Mouse (Mus musculus) hindbrain, embryonic 10.5 days (tissue): ENCODE data around the gene Prkar2b. TPM values are rescaled to one million over a fixed set of nuclear protein-coding genes. Genes with fewer than 3 reads are reported as not detected.

Experiments
- DNase-seq: peaks from one replicate; pipeline ENCODE4 v3.0.0-alpha.2; 2017; ENCODE audit warnings: low spot score
- H3K27ac ChIP-seq: fragments of 300-500 bp; sonication (generic); 2 replicates; pipeline ENCODE4 v1.5.1; 2016; ENCODE audit warnings: mild to moderate bottlenecking, moderate library complexity
- H3K27me3 ChIP-seq: fragments of 300-500 bp; sonication (generic); 2 replicates; pipeline ENCODE4 v1.6.1; 2016; ENCODE audit warnings: mild to moderate bottlenecking; ENCODE audit not compliant: poor library complexity, insufficient read depth, severe bottlenecking
- H3K36me3 ChIP-seq: fragments of 300-500 bp; sonication (generic); 2 replicates; pipeline ENCODE4 v1.6.1; 2016; ENCODE audit warnings: mild to moderate bottlenecking, moderate library complexity
- H3K4me1 ChIP-seq: fragments of 300-500 bp; sonication (generic); replicated peaks from 2 replicates; pipeline ENCODE4 v1.6.1; 2016; ENCODE audit warnings: mild to moderate bottlenecking
- H3K4me3 ChIP-seq: fragments of 300-500 bp; sonication (generic); 2 replicates; pipeline ENCODE4 v1.5.1; 2016; ENCODE audit warnings: mild to moderate bottlenecking, moderate library complexity
- H3K9me3 ChIP-seq: fragments of 300-500 bp; sonication (generic); 2 replicates; pipeline ENCODE4 v1.6.1; 2016; ENCODE audit warnings: mild to moderate bottlenecking, moderate library complexity
- WGBS: fragments of 180-500 bp; shearing (Covaris S2); methylation state at CpG from one replicate; pipeline ENCODE4 v1.1.7; 2016; 5-methylcytosine and 5-hydroxymethylcytosine counted together
- polyA plus RNA-seq: library from polyadenylated mRNA; unstranded; fragments of >200 nt; fragmentation: Nextera tagmentation; extraction: Ambion mirVana; gene quantifications from 2 replicates; pipeline ENCODE4 v1.2.1, GENCODE M21; 2016

The Prkar2b gene
- polyA plus RNA-seq, 1 experiment from 2014 or later, result 40.4 TPM

DNA sequence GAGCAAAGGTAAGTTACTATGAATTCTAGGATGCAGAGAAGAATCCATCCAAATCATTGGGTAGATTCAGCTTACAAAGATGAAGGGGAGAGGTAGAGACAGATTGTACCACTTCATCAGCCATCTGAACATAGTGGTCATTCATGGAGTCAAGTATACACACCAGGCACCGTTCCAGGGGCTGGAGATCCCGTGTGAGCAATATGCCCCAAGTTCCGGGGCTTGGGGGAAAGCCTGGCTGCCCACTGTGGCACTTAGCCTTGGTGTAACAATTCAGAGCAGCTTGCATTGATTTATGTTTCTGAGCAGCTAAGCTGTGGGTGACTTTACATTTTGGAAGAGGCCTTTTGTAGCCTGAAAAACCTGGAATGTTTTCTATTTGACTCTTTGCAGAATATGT is 24.8 kb upstream of the Prkar2b start:
- Histone ChIP-seq H3K4me1 (no peaks in the 10 kb centered on the region; the same call in 1 of the 2 replicates), H3K9me3 (peaks cover 5% of the 10 kb centered on the region; the same call in 1 of the 2 replicates), H3K27me3 (no peaks in the 10 kb centered on the region), H3K4me3 (no peak overlapping the region), H3K27ac (no peak overlapping the region), H3K36me3 (no peaks in the 10 kb centered on the region)
- 83% methylated on average over 3 of the region's 3 CpGs for WGBS
- DNase-seq, result no peak

GRCm38 (mm10) chr12:32085189-32085588 is 24.1 kb upstream of the Prkar2b start:
- H3K4me1 ChIP-seq, result no peaks in the 10 kb centered on the region; the same call in 1 of the 2 replicates
- no peak overlapping the region for H3K27ac ChIP-seq
- H3K9me3 ChIP-seq, result no peaks in the 10 kb centered on the region
- DNase-seq, result no peak
- no peak overlapping the region for H3K4me3 ChIP-seq
- H3K36me3 ChIP-seq, result no peaks in the 10 kb centered on the region
- H3K27me3 ChIP-seq, result no peaks in the 10 kb centered on the region

- Histone ChIP-seq H3K27ac (no peak overlapping the region), H3K36me3 (no peaks in the 10 kb centered on the region), H3K27me3 (no peaks in the 10 kb centered on the region), H3K9me3 (no peaks in the 10 kb centered on the region), H3K4me3 (no peak overlapping the region), H3K4me1 (no peaks in the 10 kb centered on the region; the same call in 1 of the 2 replicates)
- DNase-seq, result no peak
- WGBS, result 69% methylated on average over 5 of the region's 5 CpGs
These were observed 23.5 kb upstream of the Prkar2b start for GRCm38 (mm10) chr12:32084601-32085000.

DNA sequence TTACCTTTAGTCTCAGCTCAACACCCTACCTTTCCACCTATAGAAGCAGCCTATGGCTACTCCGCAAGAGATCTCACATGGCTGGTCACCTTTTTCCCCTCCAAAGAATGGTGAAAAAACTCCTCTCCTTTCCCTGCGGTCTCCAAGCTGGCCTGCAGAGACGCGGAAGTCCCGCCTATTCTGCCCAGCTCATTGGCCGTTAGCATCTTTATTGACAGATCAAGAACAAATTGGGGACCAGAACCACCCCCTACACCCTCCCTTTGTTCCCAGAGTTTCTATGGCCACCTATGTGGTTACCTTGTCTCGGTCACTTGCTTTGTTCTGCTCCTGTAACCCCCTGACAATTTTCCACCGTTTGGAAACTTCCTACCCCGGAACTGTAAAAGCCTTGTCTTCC is 19.6 kb upstream of the Prkar2b start:
- no peaks in the 10 kb centered on the region for H3K27me3 ChIP-seq
- WGBS, result 72% methylated on average over 9 of the region's 9 CpGs
- peaks cover 5% of the 10 kb centered on the region; the same call in 1 of the 2 replicates for H3K4me1 ChIP-seq
- H3K27ac ChIP-seq, result no peak overlapping the region
- H3K9me3 ChIP-seq, result no peaks in the 10 kb centered on the region
- H3K4me3 ChIP-seq, result no peak overlapping the region
- DNase-seq, result no peak
- no peaks in the 10 kb centered on the region for H3K36me3 ChIP-seq

DNA sequence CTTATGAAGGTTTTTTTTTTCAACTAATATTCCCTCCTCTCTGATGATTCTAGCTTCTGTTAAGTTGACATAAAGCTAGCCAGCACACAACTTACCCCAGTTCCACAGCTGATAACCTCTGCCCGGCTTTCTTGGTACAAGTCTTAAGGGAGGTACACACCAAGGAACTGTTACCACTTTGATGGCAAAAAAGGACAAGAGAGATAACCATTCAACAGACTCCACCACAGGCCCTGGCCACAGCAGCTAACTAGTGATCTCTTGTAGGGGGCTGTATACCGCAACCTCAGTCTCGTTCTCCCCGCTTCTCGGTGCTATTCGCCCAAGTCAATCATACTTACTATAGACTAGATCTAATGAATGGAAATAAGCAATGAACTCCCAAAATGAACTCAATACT is 16.3 kb upstream of the Prkar2b start:
- WGBS, result 95% methylated on average over 6 of the region's 6 CpGs
- Histone ChIP-seq H3K4me3 (no peak overlapping the region), H3K36me3 (no peaks in the 10 kb centered on the region), H3K4me1 (peaks cover 16% of the 10 kb centered on the region), H3K27ac (no peak overlapping the region), H3K9me3 (peaks cover 3% of the 10 kb centered on the region; the same call in 1 of the 2 replicates), H3K27me3 (no peaks in the 10 kb centered on the region)
- no peak for DNase-seq

DNA sequence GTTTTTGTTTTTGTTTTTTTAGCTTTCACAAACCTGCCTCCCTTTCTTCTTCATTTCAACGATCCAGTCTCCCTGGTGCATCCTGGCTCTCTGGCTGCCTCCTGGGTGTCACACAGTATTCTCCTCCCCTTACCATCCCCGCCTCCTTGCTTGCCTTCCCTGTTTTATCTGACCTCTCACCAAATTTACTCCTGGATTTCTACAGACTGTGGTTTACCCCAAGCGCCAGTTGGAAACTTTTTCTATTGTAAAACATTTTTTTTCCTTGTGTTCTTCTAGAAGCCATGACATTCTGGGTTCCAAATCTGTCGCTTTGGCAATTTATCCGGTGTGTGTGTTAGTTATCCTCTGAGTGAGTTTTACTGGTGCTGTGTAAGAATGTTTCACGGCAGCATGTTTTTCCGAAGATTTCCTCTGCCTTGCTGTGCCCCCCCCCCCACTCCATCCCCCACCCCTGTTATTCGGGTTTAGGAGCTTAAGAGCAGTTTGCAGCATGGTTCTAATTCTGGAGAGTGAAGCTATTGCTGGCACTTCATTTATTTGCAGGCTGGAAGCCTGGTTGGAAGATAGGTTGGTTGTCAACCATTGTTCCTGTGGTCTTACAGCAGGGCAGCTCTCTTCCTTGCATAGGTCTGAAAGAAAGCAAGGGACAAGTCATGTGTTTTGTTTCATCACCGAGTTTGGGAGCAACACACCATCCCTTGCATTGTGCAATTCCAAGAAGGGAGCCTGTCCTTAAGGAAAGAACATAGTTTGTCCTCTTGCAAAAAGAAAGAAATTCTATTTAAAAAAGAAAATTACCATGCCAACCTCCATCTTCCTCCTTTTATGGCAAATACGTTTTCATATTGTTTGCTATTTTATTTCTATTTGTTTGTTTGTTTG is 15.0 kb upstream of the Prkar2b start:
- DNase-seq, result no peak
- H3K36me3 ChIP-seq, result no peaks in the 10 kb centered on the region
- WGBS, result 79% methylated on average over 10 of the region's 10 CpGs

GRCm38 (mm10) chr12:32074271-32074670 is 13.2 kb upstream of the Prkar2b start:
- Histone ChIP-seq H3K27ac (peak overlapping the region; percentile 23; the same call in 1 of the 2 replicates), H3K4me1 (peaks cover 16% of the 10 kb centered on the region), H3K4me3 (no peak overlapping the region), H3K27me3 (no peaks in the 10 kb centered on the region), H3K9me3 (peaks cover 3% of the 10 kb centered on the region; the same call in 1 of the 2 replicates), H3K36me3 (no peaks in the 10 kb centered on the region)
- DNase-seq, result no peak
- 63% methylated on average over 6 of the region's 6 CpGs for WGBS

More for the DNA sequence above, 15.0 kb upstream of the Prkar2b start:
- Histone ChIP-seq H3K27ac (no peak overlapping the region), H3K27me3 (no peaks in the 10 kb centered on the region), H3K9me3 (peaks cover 3% of the 10 kb centered on the region; the same call in 1 of the 2 replicates), H3K4me1 (peaks cover 16% of the 10 kb centered on the region), H3K4me3 (no peak overlapping the region)

- no peak overlapping the region for H3K27ac ChIP-seq
- H3K4me1 ChIP-seq, result peaks cover 7% of the 10 kb centered on the region; the same call in 1 of the 2 replicates
- no peaks in the 10 kb centered on the region for H3K9me3 ChIP-seq
- no peaks in the 10 kb centered on the region for H3K36me3 ChIP-seq
- 48% methylated on average over 5 of the region's 5 CpGs for WGBS
- no peak overlapping the region for H3K4me3 ChIP-seq
- no peak for DNase-seq
- no peaks in the 10 kb centered on the region for H3K27me3 ChIP-seq
These were observed 4.9 kb upstream of the Prkar2b start for GRCm38 (mm10) chr12:32066004-32066403.

DNA sequence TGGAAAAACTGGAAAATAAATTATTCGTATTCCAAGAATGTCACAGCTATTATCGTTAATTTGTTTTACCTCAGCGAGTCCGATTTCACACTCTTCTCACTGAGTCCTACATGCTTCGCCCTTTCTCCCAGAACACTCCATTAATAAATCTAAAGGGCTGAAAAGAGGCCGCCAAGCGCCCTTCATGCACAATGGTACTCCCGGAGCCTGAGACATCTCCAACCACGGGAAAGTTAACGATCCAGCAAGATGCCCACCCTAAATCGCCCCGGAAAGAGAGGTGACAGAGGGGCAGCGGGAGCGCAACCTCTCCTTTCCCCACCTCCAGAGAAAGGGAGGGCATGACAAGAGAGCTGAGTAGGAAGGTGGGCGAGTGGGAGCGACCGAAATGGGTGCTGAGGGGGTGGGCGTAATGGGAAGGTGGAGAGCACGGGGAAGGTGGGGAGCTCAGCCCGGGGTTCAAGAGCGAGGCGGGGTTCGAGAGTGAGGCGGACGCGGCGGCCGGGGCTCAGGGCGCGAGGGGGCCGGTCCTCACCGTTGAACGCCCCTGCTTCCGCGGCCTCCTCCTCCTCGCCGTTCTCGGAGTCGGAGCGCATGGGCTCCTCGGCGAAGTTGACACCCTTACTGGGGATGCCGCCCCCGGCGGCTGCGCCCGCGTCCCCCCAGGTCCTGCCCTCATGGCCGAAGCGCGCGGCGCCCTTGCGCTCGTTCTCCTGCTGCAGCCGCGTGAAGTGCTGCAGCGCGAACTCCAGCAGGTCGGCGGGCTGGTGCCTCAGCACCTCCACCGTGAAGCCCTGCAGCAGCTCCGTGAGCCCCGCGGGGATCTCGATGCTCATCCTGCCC is 628 bp downstream of the Prkar2b start:
- DNase-seq, result no peak
- H3K4me3 ChIP-seq, result peak overlapping the region; percentile 85
- H3K27ac ChIP-seq, result peak overlapping the region; percentile 98
- H3K4me1 ChIP-seq, result peaks cover 30% of the 10 kb centered on the region
- H3K9me3 ChIP-seq, result no peaks in the 10 kb centered on the region
- no peaks in the 10 kb centered on the region for H3K36me3 ChIP-seq
- WGBS, result under 1% methylated on average over 65 of the region's 66 CpGs
- no peaks in the 10 kb centered on the region for H3K27me3 ChIP-seq

DNA sequence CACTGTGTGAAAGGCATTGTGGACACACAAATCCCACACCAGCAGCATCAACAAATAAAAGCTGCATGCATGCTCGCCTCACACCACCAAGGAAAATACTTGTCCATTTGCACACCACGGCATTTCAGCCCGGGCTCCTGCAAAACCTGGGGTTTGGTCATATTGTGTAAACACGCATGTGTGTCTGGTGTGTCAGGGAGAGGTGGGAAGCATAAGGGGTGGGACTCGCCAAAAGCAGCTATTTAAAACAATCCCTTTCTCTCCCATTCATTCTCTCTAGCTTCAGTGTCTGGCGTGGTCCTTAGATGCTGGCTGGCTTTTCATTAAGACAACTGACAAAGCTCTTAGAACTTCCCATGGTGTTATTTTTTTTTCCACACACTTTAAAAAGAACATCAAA is 1.4 kb downstream of the Prkar2b start:
- Histone ChIP-seq H3K27me3 (no peaks in the 10 kb centered on the region), H3K27ac (peak overlapping the region; percentile 98), H3K9me3 (no peaks in the 10 kb centered on the region), H3K4me3 (peak overlapping the region; percentile 85), H3K4me1 (peaks cover 30% of the 10 kb centered on the region), H3K36me3 (no peaks in the 10 kb centered on the region)
- 10% methylated on average over 6 of the region's 6 CpGs for WGBS
- DNase-seq, result peak; percentile 25

GRCm38 (mm10) chr12:32059135-32059534 is 2.0 kb downstream of the Prkar2b start:
- WGBS, result 56% methylated on average over 2 of the region's 2 CpGs
- Histone ChIP-seq H3K9me3 (no peaks in the 10 kb centered on the region), H3K27ac (peak overlapping the region; percentile 98), H3K36me3 (no peaks in the 10 kb centered on the region), H3K4me3 (peak overlapping the region; percentile 85), H3K27me3 (no peaks in the 10 kb centered on the region), H3K4me1 (peaks cover 30% of the 10 kb centered on the region)
- DNase-seq, result no peak

- H3K9me3 ChIP-seq, result no peaks in the 10 kb centered on the region
- 85% methylated on average over 12 of the region's 12 CpGs for WGBS
- no peaks in the 10 kb centered on the region for H3K36me3 ChIP-seq
- no peaks in the 10 kb centered on the region for H3K27me3 ChIP-seq
- no peak overlapping the region for H3K27ac ChIP-seq
- DNase-seq, result no peak
- peaks cover 30% of the 10 kb centered on the region for H3K4me1 ChIP-seq
- no peak overlapping the region for H3K4me3 ChIP-seq
These were observed 3.5 kb downstream of the Prkar2b start for GRCm38 (mm10) chr12:32057461-32058199.
